Mouse (Mus musculus): ENCODE data around the gene Kcnma1. TPM values are rescaled to one million over a fixed set of nuclear protein-coding genes. Genes with fewer than 3 reads are reported as not detected.

Kcnma1 gene
- total and polyA plus RNA-seq, 3 experiments: not detected

- no peak for TF ChIP-seq SMC3 (IDR thresholded peaks at IDR 0.05; ENCODE audit: low read depth, low read length)
- no peak for TF ChIP-seq GATA1 (IDR thresholded peaks at IDR 0.05; ENCODE audit: low read depth, low read length)
- no peak for TF ChIP-seq ZNF384 (IDR thresholded peaks at IDR 0.05; ENCODE audit: low read depth, low read length)
- no peak for TF ChIP-seq POLR2AphosphoS2 (IDR thresholded peaks at IDR 0.05; ENCODE audit: low read length)
These were observed 39.6 kb downstream of the Kcnma1 start (continued) for GRCm38 (mm10) chr14:23974685-23975084.

DNA sequence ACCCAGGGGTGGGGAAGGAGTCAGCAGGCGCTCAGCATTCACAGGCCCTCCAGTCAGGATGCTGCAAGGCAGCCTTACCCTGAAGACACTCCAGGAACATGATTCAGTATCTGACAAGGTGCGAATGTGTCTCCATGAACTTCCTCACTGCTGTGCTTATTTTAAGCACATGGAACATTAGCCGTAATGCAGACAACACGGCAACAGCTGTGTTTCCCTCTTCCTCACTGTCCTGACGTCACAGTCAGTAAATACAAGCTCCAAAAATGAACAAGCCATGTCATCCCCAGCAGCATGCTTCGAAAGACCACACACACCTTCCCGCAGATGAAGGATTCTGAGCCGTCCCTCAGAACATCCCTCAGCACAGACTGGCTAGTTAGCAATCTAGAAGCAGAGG lies 47.8 kb downstream of the Kcnma1 start:
- Histone ChIP-seq H3K27me3 (ENCODE audit: control insufficient read depth in 1 of 2, insufficient read depth in 2 of 2, low read length in 2 of 2) (no peaks in the 10 kb centered on the region), H3K9ac (ENCODE audit: control insufficient read depth, low read depth, low read length, poor library complexity, severe bottlenecking) (no peak overlapping the region), H3K36me3 (ENCODE audit: control insufficient read depth in 1 of 2, insufficient read depth in 2 of 2, low read length in 2 of 2) (no peaks in the 10 kb centered on the region), H3K4me3 (ENCODE audit: control insufficient read depth in 1 of 2, insufficient read depth in 1 of 2, low read depth in 2 of 2, low read length in 2 of 2) (no peak overlapping the region), H3K27ac (ENCODE audit: control insufficient read depth, low read depth, low read length) (no peak overlapping the region), H3K79me2 (ENCODE audit: control insufficient read depth, insufficient read depth, low read length, poor library complexity) (no peaks in the 10 kb centered on the region), H3K9me3 (replicated peaks; ENCODE audit: insufficient read depth, low read length) (no peaks in the 10 kb centered on the region), H3K4me1 (ENCODE audit: control insufficient read depth in 1 of 2, insufficient read depth in 2 of 2, low read length in 2 of 2) (no peaks in the 10 kb centered on the region)
- no peak for DNase-seq (ENCODE audit: low read depth, low spot score)
- TF ChIP-seq EP300 (IDR thresholded peaks at IDR 0.05; ENCODE audit: low read depth in 1 of 2, low read length in 2 of 2) (no peak), POLR2AphosphoS5 (IDR thresholded peaks at IDR 0.05; ENCODE audit: borderline replicate concordance, low read depth, low read length) (no peak), CHD2 (IDR thresholded peaks at IDR 0.05; ENCODE audit: low read length) (no peak), MAZ (IDR thresholded peaks at IDR 0.05; ENCODE audit: low read depth, low read length) (no peak), MEF2A (IDR thresholded peaks at IDR 0.05; ENCODE audit: extremely low read depth, insufficient replicate concordance, low read depth, low read length, poor library complexity, severe bottlenecking) (no peak)

DNA sequence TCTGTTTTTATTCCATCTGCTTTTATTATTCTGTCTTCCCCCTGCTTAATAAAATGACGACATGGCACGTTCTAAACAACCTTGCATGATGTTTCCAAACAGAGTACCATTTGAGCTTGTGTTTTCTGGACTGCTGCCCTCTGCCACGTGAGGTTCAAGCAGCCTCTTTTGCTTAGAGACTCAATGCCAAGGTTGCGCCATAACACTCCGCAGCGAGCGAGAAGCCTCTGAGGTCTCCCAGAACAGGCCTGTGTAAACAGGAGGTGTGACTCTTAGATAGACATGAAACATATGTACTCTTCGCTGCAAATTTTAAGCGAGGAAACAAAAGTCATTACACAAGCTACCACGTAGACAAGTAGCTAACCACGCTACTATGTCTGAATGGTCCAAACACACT lies 55.2 kb downstream of the Kcnma1 start:
- no peak overlapping the region for H3K9ac ChIP-seq (ENCODE audit: control insufficient read depth, low read depth, low read length, poor library complexity, severe bottlenecking)
- no peak for TF ChIP-seq RCOR1 (IDR thresholded peaks at IDR 0.05; ENCODE audit: low read depth, low read length)
- no peak for TF ChIP-seq UBTF (IDR thresholded peaks at IDR 0.05; ENCODE audit: borderline replicate concordance, insufficient read depth, low read depth, low read length)
- TF ChIP-seq MEF2A (IDR thresholded peaks at IDR 0.05; ENCODE audit: extremely low read depth, insufficient replicate concordance, low read depth, low read length, poor library complexity, severe bottlenecking): no peak
- TF ChIP-seq ZMIZ1 (IDR thresholded peaks at IDR 0.05; ENCODE audit: low read depth, low read length): no peak
- H3K27ac ChIP-seq (ENCODE audit: control insufficient read depth, low read depth, low read length): no peak overlapping the region
- DNase-seq (ENCODE audit: low read depth, low spot score): no peak
- no peaks in the 10 kb centered on the region for H3K9me3 ChIP-seq (replicated peaks; ENCODE audit: insufficient read depth, low read length)
- H3K27me3 ChIP-seq (ENCODE audit: control insufficient read depth in 1 of 2, insufficient read depth in 2 of 2, low read length in 2 of 2): no peaks in the 10 kb centered on the region
- no peaks in the 10 kb centered on the region for H3K4me1 ChIP-seq (ENCODE audit: control insufficient read depth in 1 of 2, insufficient read depth in 2 of 2, low read length in 2 of 2)
- no peaks in the 10 kb centered on the region for H3K36me3 ChIP-seq (ENCODE audit: control insufficient read depth in 1 of 2, insufficient read depth in 2 of 2, low read length in 2 of 2)
- no peak overlapping the region for H3K4me3 ChIP-seq (ENCODE audit: control insufficient read depth in 1 of 2, insufficient read depth in 1 of 2, low read depth in 2 of 2, low read length in 2 of 2)
- H3K79me2 ChIP-seq (ENCODE audit: control insufficient read depth, insufficient read depth, low read length, poor library complexity): no peaks in the 10 kb centered on the region

DNA sequence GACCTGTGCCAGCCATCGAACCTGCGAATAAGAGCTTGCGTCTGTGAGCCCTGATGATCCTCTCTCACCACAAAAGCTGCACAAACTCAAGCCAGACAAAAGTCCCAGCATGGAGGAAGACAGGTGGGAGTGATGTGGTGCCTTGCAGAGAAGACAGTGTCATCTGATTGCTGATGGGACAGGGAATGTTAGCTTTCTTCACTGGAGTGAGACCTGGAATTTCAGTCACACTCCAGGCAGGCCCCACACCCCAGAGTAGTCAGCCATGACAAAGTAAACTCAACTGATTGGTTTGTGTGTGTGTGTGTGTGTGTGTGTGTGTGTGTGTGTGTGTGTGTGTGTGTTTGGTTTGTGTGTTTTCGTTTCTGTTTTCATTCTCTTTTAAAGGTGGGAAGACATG lies 57.0 kb downstream of the Kcnma1 start:
- H3K36me3 ChIP-seq (ENCODE audit: control insufficient read depth in 1 of 2, insufficient read depth in 2 of 2, low read length in 2 of 2): no peaks in the 10 kb centered on the region
- H3K9ac ChIP-seq (ENCODE audit: control insufficient read depth, low read depth, low read length, poor library complexity, severe bottlenecking): no peak overlapping the region
- H3K4me1 ChIP-seq (ENCODE audit: control insufficient read depth in 1 of 2, insufficient read depth in 2 of 2, low read length in 2 of 2): no peaks in the 10 kb centered on the region
- H3K27me3 ChIP-seq (ENCODE audit: control insufficient read depth in 1 of 2, insufficient read depth in 2 of 2, low read length in 2 of 2): no peaks in the 10 kb centered on the region
- no peaks in the 10 kb centered on the region for H3K9me3 ChIP-seq (replicated peaks; ENCODE audit: insufficient read depth, low read length)
- TF ChIP-seq HCFC1 (IDR thresholded peaks at IDR 0.05; ENCODE audit: low read depth, low read length) (no peak), GABPA (IDR thresholded peaks at IDR 0.05; ENCODE audit: low read depth, low read length) (no peak)
- no peak overlapping the region for H3K4me3 ChIP-seq (ENCODE audit: control insufficient read depth in 1 of 2, insufficient read depth in 1 of 2, low read depth in 2 of 2, low read length in 2 of 2)
- H3K79me2 ChIP-seq (ENCODE audit: control insufficient read depth, insufficient read depth, low read length, poor library complexity): no peaks in the 10 kb centered on the region
- no peak for DNase-seq (ENCODE audit: low read depth, low spot score)
- H3K27ac ChIP-seq (ENCODE audit: control insufficient read depth, low read depth, low read length): no peak overlapping the region

Data from MEL (cell line).